Mouse (Mus musculus): ENCODE results near the gene Abi3bp.

GRCm38 (mm10) chr16:56729060-56729459, 251.4 kb downstream of the Abi3bp start:
- TF ChIP-seq CTCF (IDR thresholded peaks at IDR 0.05; ENCODE audit: low read depth), result no peak
- TF ChIP-seq EP300 (IDR thresholded peaks at IDR 0.05; ENCODE audit: low read depth), result no peak

All from liver, embryonic 14.5 days (tissue).